Mouse (Mus musculus) hindbrain, embryonic 13.5 days (tissue): ENCODE data around the gene Gm21988. TPM values are rescaled to one million over a fixed set of nuclear protein-coding genes. Genes with fewer than 3 reads are reported as not detected.

ENCODE experiments used
- ATAC-seq: fragments of 200-750 bp; cut with Nextera tagmentation; 2 replicates; pipeline ENCODE4 v1.8.0; 2017; ENCODE audit warnings: moderate TSS enrichment; ENCODE audit not compliant: low FRiP score
- H3K27ac ChIP-seq: fragments of 300-500 bp; sonication (generic); 2 replicates; pipeline ENCODE4 v1.5.1; 2015; ENCODE audit warnings: inconsistent platforms, mild to moderate bottlenecking, moderate library complexity
- H3K27me3 ChIP-seq: fragments of 300-500 bp; sonication (generic); 2 replicates; pipeline ENCODE4 v1.6.1; 2015; ENCODE audit warnings: mild to moderate bottlenecking, inconsistent platforms
- H3K36me3 ChIP-seq: fragments of 300-500 bp; sonication (generic); 2 replicates; pipeline ENCODE4 v1.6.1; 2015; ENCODE audit warnings: mild to moderate bottlenecking, inconsistent platforms
- H3K4me1 ChIP-seq: fragments of 300-500 bp; sonication (generic); replicated peaks from 2 replicates; pipeline ENCODE4 v1.6.1; 2015; ENCODE audit warnings: inconsistent platforms
- H3K4me2 ChIP-seq: fragments of 300-500 bp; sonication (generic); 2 replicates; pipeline ENCODE4 v1.6.1; 2015; ENCODE audit warnings: inconsistent platforms, mild to moderate bottlenecking, moderate library complexity
- H3K4me3 ChIP-seq: fragments of 300-500 bp; sonication (generic); 2 replicates; pipeline ENCODE4 v1.5.1; 2015; ENCODE audit warnings: mild to moderate bottlenecking, inconsistent platforms
- H3K9ac ChIP-seq: fragments of 300-500 bp; sonication (generic); 2 replicates; pipeline ENCODE4 v1.6.1; 2015; ENCODE audit warnings: mild to moderate bottlenecking, inconsistent platforms
- H3K9me3 ChIP-seq: fragments of 300-500 bp; sonication (generic); 2 replicates; pipeline ENCODE4 v1.6.1; 2016; ENCODE audit warnings: inconsistent platforms
- WGBS: fragments of 180-500 bp; shearing (Covaris S2); methylation state at CpG from one replicate; pipeline ENCODE4 v1.1.7; 2015; 5-methylcytosine and 5-hydroxymethylcytosine counted together
- polyA plus RNA-seq: library from polyadenylated mRNA; unstranded; fragments of >200 nt; fragmentation: Nextera tagmentation; extraction: Ambion mirVana; gene quantifications from 2 replicates; pipeline ENCODE4 v1.2.1, GENCODE M21; 2015

Gm21988 gene
- polyA plus RNA-seq, 1 experiment from 2014 or later: 12.4 TPM

DNA sequence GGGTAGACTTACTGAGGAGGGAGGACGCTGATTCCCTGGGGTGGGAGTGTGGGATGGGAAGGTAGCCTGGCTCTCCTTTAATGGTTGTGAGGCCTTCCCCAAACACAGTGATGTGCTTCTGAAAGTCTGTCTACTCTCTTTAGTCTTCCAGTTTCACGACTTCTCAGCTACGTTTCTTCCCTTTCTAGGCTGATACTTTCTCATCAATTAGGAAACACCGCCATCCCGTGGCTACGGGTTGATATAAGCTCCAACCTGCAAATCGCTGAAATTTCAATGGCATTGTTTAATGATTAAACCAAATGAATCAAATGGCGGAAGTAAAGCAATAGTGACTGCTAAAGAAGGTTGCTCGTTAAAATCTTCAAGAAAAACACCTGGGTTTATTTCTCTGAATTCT lies 26.7 kb downstream of the Gm21988 start:
- WGBS: 11% methylated on average over 9 of the region's 9 CpGs
- no peak overlapping the region for H3K27ac ChIP-seq
- peaks cover 64% of the 10 kb centered on the region for H3K27me3 ChIP-seq
- ATAC-seq: no peak
- peaks cover 27% of the 10 kb centered on the region for H3K4me1 ChIP-seq
- H3K9me3 ChIP-seq: no peaks in the 10 kb centered on the region
- H3K4me2 ChIP-seq: no peak overlapping the region
- H3K4me3 ChIP-seq: no peak overlapping the region
- H3K9ac ChIP-seq: no peak overlapping the region
- H3K36me3 ChIP-seq: peaks cover 10% of the 10 kb centered on the region

- H3K27ac ChIP-seq: no peak within 1 kb of the TSS
- H3K9ac ChIP-seq: peak within 1 kb of the TSS; percentile 73
- no peaks in the 10 kb centered on the region for H3K9me3 ChIP-seq
- H3K4me1 ChIP-seq: peaks cover 27% of the 10 kb centered on the region
- H3K4me2 ChIP-seq: peak within 1 kb of the TSS; percentile 68
- H3K4me3 ChIP-seq: peak within 1 kb of the TSS; percentile 39
- H3K27me3 ChIP-seq: peaks cover 62% of the 10 kb centered on the region
- no peak for ATAC-seq
- H3K36me3 ChIP-seq: peaks cover 6% of the 10 kb centered on the region
- WGBS: 64% methylated on average over 6 of the region's 6 CpGs
Measured at GRCm38 (mm10) chr11:70212423-70212822, 27.2 kb downstream of the Gm21988 start, which contains the start of gene Slc16a11. TSS of gene Slc16a11 (plus strand) at chr11:70212752.

DNA sequence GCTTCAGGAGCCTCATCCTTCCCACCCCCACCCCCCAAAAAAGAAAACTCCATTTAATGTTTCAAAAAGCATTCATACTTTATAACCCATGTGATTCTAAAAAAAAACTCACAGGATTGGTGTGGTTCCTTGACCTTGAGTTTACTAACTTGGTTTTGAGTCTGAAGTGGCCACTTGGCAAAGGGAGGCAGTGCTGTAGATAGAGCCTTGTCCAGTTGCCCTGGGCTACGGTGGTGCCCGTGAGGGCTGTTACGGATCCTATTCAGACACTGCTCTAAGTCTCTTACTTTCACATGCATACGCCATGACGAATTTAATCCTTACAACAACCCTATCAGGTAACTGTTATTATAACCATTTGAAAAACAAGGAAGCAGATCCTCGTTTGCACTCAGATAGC lies 27.7 kb downstream of the Gm21988 start:
- Histone ChIP-seq H3K36me3 (peaks cover 1% of the 10 kb centered on the region), H3K4me2 (no peak overlapping the region), H3K9me3 (no peaks in the 10 kb centered on the region), H3K4me3 (no peak overlapping the region), H3K9ac (no peak overlapping the region), H3K27ac (no peak overlapping the region), H3K27me3 (peaks cover 58% of the 10 kb centered on the region), H3K4me1 (peaks cover 27% of the 10 kb centered on the region)
- WGBS: 81% methylated on average over 6 of the region's 6 CpGs
- no peak for ATAC-seq

- no peaks in the 10 kb centered on the region for H3K9me3 ChIP-seq
- no peak overlapping the region for H3K4me2 ChIP-seq
- no peak for ATAC-seq
- H3K27ac ChIP-seq: no peak overlapping the region
- 88% methylated on average over 2 of the region's 2 CpGs for WGBS
- peaks cover 27% of the 10 kb centered on the region for H3K4me1 ChIP-seq
- H3K4me3 ChIP-seq: no peak overlapping the region
- H3K27me3 ChIP-seq: peaks cover 51% of the 10 kb centered on the region
- no peaks in the 10 kb centered on the region for H3K36me3 ChIP-seq
- no peak overlapping the region for H3K9ac ChIP-seq
Measured at GRCm38 (mm10) chr11:70210681-70211080, 28.9 kb downstream of the Gm21988 start.

GRCm38 (mm10) chr11:70208778-70209388 lies 30.7 kb downstream of the Gm21988 start:
- no peak for ATAC-seq
- Histone ChIP-seq H3K4me2 (no peak overlapping the region), H3K9ac (no peak overlapping the region), H3K27me3 (peaks cover 33% of the 10 kb centered on the region), H3K9me3 (no peaks in the 10 kb centered on the region), H3K27ac (no peak overlapping the region), H3K4me3 (no peak overlapping the region), H3K36me3 (no peaks in the 10 kb centered on the region), H3K4me1 (peaks cover 9% of the 10 kb centered on the region)
- WGBS: 87% methylated on average over 5 of the region's 5 CpGs

- H3K9ac ChIP-seq: no peak overlapping the region
- no peaks in the 10 kb centered on the region for H3K4me1 ChIP-seq
- H3K4me3 ChIP-seq: no peak overlapping the region
- 90% methylated on average over 7 of the region's 7 CpGs for WGBS
- H3K9me3 ChIP-seq: no peaks in the 10 kb centered on the region
- H3K27ac ChIP-seq: no peak overlapping the region
- no peaks in the 10 kb centered on the region for H3K36me3 ChIP-seq
- ATAC-seq: no peak
- peaks cover 25% of the 10 kb centered on the region for H3K27me3 ChIP-seq
- no peak overlapping the region for H3K4me2 ChIP-seq
Measured at GRCm38 (mm10) chr11:70207283-70207682, 32.3 kb downstream of the Gm21988 start.

DNA sequence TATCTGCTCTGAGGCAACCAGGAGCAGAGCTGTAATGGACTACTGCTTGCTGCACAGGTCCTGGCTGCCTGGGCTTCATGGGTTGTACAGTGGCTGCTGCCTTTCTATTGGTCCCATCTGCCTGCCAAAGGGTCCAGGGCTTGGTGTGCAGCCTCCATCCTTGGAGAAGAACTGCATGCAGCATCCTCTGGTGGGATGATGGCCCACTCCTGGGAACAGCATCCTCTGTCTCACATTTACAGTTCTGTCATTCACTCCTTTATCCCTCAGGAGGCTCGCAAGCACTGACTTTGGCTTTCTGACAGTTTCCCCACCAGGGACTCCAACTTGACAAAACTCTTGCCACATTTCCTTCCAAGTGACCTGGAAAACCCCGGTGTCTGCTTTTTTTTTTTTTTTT lies 32.8 kb downstream of the Gm21988 start:
- Histone ChIP-seq H3K9ac (0 out of 2 replicates have a peak overlapping the region, but pooled peaks have one; percentile 26), H3K36me3 (no peaks in the 10 kb centered on the region), H3K27ac (no peak overlapping the region), H3K4me2 (no peak overlapping the region), H3K9me3 (no peaks in the 10 kb centered on the region), H3K27me3 (peaks cover 20% of the 10 kb centered on the region), H3K4me1 (no peaks in the 10 kb centered on the region), H3K4me3 (no peak overlapping the region)
- ATAC-seq: no peak
- 88% methylated on average over 2 of the region's 2 CpGs for WGBS

DNA sequence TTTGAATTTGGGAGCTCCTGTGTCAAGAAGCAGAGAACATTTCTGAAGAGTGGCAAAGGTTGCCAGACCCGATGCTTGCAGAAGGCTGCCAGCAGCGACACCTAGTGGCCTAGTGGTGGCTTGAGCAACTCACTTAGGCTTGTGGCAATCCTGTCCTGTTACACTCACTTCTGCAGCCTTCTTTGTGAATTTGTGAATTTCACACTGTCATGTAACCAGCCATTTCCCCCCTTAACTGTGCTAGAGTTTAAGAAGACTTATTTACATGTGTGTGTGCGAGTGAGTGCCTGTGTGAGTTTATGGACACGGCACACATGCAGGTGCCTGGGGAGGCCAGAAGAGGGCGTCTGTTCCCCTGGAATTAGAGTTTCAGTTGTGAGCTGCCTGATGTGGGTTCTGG lies 37.9 kb downstream of the Gm21988 start:
- 0 out of 2 replicates have a peak, but pooled peaks cover 10% of the 10 kb centered on the region for H3K27me3 ChIP-seq
- WGBS: 41% methylated on average over 5 of the region's 5 CpGs
- H3K9ac ChIP-seq: no peak overlapping the region
- H3K4me2 ChIP-seq: no peak overlapping the region
- H3K27ac ChIP-seq: no peak overlapping the region
- no peak overlapping the region for H3K4me3 ChIP-seq
- no peak for ATAC-seq
- H3K36me3 ChIP-seq: no peaks in the 10 kb centered on the region
- H3K4me1 ChIP-seq: 0 out of 2 replicates have a peak, but pooled peaks cover 6% of the 10 kb centered on the region
- no peaks in the 10 kb centered on the region for H3K9me3 ChIP-seq

DNA sequence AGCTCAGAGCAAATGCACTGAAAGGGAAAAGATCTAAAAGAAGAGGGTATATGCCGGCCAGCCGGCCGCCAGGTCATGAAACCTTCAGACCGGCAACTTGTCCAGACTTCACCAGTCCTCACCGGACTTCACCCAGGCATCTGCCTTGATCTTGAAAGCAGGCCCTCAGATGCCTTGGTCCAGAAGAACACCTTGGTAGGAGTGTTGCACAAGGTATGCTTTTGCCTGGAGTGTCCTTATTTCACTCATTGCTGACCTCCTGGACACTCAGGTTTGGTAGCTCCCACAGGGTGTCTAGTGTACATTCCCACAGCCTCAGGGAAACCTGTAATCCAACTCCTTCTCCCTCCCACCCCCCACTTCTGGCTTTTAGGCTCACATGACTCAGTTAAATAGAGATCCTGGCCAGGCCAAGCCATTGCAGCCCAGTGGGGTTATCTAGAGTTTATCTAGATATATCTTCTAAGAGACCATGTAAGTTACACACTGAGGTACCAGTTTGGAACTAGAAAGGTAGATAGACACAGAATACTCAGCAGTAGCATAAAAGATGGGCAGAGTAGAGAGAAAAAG lies 39.5 kb downstream of the Gm21988 start:
- no peaks in the 10 kb centered on the region for H3K9me3 ChIP-seq
- no peaks in the 10 kb centered on the region for H3K36me3 ChIP-seq
- H3K4me3 ChIP-seq: no peak overlapping the region
- H3K27ac ChIP-seq: no peak overlapping the region
- 0 out of 2 replicates have a peak, but pooled peaks cover 6% of the 10 kb centered on the region for H3K4me1 ChIP-seq
- ATAC-seq: no peak
- 0 out of 2 replicates have a peak, but pooled peaks cover 5% of the 10 kb centered on the region for H3K27me3 ChIP-seq
- 89% methylated on average over 5 of the region's 5 CpGs for WGBS
- H3K4me2 ChIP-seq: no peak overlapping the region
- no peak overlapping the region for H3K9ac ChIP-seq

DNA sequence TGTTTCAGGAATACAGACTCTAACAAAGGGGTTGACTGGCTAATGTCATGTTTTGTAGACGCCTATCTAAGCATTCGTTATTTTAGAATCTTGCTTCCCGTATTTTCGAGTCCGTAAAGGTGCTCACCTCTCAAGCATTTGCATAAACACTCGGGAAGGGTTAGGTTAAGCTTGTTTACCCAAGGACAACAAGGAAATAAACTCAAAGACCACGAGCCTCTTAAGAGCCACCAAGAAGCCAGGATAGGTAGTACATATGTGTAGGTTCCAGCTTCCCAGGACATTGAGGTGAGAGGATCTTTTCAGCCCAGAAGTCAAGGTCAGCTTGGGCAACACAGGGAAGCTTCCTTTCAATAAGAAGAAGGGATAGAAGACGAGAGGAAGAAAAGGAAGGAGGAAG lies 40.5 kb downstream of the Gm21988 start:
- Histone ChIP-seq H3K27me3 (0 out of 2 replicates have a peak, but pooled peaks cover 5% of the 10 kb centered on the region), H3K9ac (no peak overlapping the region), H3K4me3 (no peak overlapping the region), H3K9me3 (no peaks in the 10 kb centered on the region), H3K4me2 (no peak overlapping the region), H3K36me3 (no peaks in the 10 kb centered on the region), H3K4me1 (0 out of 2 replicates have a peak, but pooled peaks cover 6% of the 10 kb centered on the region), H3K27ac (no peak overlapping the region)
- no peak for ATAC-seq
- 84% methylated on average over 8 of the region's 8 CpGs for WGBS

DNA sequence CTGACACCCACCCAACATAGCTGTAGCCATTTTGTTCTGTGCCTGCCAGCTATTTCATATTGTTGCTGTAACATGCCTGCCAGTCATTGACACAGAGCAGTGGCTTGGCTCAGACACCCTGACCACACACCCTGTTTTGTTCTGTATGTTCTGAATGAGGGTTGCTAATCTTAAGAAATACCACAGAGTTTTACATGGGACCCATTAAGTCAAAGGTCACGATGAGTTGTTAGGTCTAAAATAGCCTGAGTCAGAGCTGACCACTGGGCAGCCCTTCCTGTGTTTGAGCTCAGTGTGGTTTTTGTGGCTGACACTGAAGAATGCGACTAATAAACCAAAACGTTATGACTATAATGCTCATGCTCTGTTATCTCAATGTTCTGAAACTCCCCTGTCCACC lies 41.3 kb downstream of the Gm21988 start:
- H3K27ac ChIP-seq: no peak overlapping the region
- no peak overlapping the region for H3K9ac ChIP-seq
- H3K36me3 ChIP-seq: no peaks in the 10 kb centered on the region
- no peak overlapping the region for H3K4me2 ChIP-seq
- H3K27me3 ChIP-seq: 0 out of 2 replicates have a peak, but pooled peaks cover 5% of the 10 kb centered on the region
- H3K9me3 ChIP-seq: no peaks in the 10 kb centered on the region
- 92% methylated on average over 3 of the region's 3 CpGs for WGBS
- ATAC-seq: no peak
- no peak overlapping the region for H3K4me3 ChIP-seq
- 0 out of 2 replicates have a peak, but pooled peaks cover 6% of the 10 kb centered on the region for H3K4me1 ChIP-seq

- Histone ChIP-seq H3K4me2 (no peak overlapping the region), H3K4me1 (no peaks in the 10 kb centered on the region), H3K4me3 (no peak overlapping the region), H3K27me3 (no peaks in the 10 kb centered on the region), H3K9me3 (no peaks in the 10 kb centered on the region), H3K36me3 (no peaks in the 10 kb centered on the region), H3K27ac (no peak overlapping the region), H3K9ac (no peak overlapping the region)
- no peak for ATAC-seq
- 64% methylated on average over 11 of the region's 11 CpGs for WGBS
Measured at GRCm38 (mm10) chr11:70193354-70194285, 46.0 kb downstream of the Gm21988 start.
